Mouse (Mus musculus) frontal cortex, postnatal 25 days (tissue): ENCODE results near the gene Zzz3.
"Not testable (repeated sequence)": the region's sequence is repeated elsewhere in the genome, so short reads cannot be mapped to it uniquely, and the experiment has no call there.

Experiments used
- DNase-seq, 2 experiments: peaks; one replicate each; pipeline ENCODE4 v3.0.0; 2022; ENCODE audit warnings: low spot score in 2 of 2

The Zzz3 gene

GRCm38 (mm10) chr3:152401964-152402670 is 6.8 kb downstream of the Zzz3 start:
- no peak for DNase-seq

GRCm38 (mm10) chr3:152402671-152403066 is 7.4 kb downstream of the Zzz3 start:
- DNase-seq, result no peak

- DNase-seq, result no peak
Observed at GRCm38 (mm10) chr3:152403827-152404226, 8.6 kb downstream of the Zzz3 start.

GRCm38 (mm10) chr3:152405420-152405819 is 10.1 kb downstream of the Zzz3 start:
- no peak for DNase-seq

- DNase-seq, result no peak
Observed at GRCm38 (mm10) chr3:152405978-152406640, 10.8 kb downstream of the Zzz3 start.

GRCm38 (mm10) chr3:152410980-152411551 is 15.8 kb downstream of the Zzz3 start:
- DNase-seq, result no peak

- no peak for DNase-seq
Observed at GRCm38 (mm10) chr3:152412362-152412761, 17.1 kb downstream of the Zzz3 start.

GRCm38 (mm10) chr3:152428925-152429324 is 33.7 kb downstream of the Zzz3 start:
- no peak for DNase-seq

GRCm38 (mm10) chr3:152432677-152433076 is 37.4 kb downstream of the Zzz3 start:
- DNase-seq, result no peak

- DNase-seq, result no peak
Observed at GRCm38 (mm10) chr3:152435590-152435989, 40.3 kb downstream of the Zzz3 start.

- no peak for DNase-seq
Observed at GRCm38 (mm10) chr3:152438068-152438467, 42.8 kb downstream of the Zzz3 start.

GRCm38 (mm10) chr3:152442795-152443194 is 47.5 kb downstream of the Zzz3 start:
- no peak for DNase-seq

GRCm38 (mm10) chr3:152444114-152444513 is 48.8 kb downstream of the Zzz3 start:
- no peak for DNase-seq

- no peak for DNase-seq
Observed at GRCm38 (mm10) chr3:152446966-152447365, 51.7 kb downstream of the Zzz3 start.

- no peak for DNase-seq
Observed at GRCm38 (mm10) chr3:152453163-152453562, 57.9 kb downstream of the Zzz3 start.

GRCm38 (mm10) chr3:152457308-152458035 is 62.2 kb downstream of the Zzz3 start:
- DNase-seq, result no peak

GRCm38 (mm10) chr3:152458875-152459274 is 63.6 kb downstream of the Zzz3 start:
- not testable (repeated sequence) for DNase-seq

- no peak for DNase-seq
Observed at GRCm38 (mm10) chr3:152460802-152461201, 65.5 kb downstream of the Zzz3 start.

GRCm38 (mm10) chr3:152462038-152462547 is 66.8 kb downstream of the Zzz3 start:
- no peak for DNase-seq

- DNase-seq, result no peak
Observed at GRCm38 (mm10) chr3:152462900-152463299, 67.6 kb downstream of the Zzz3 start.

- DNase-seq, result no peak
Observed at GRCm38 (mm10) chr3:152464462-152464861, 69.2 kb downstream of the Zzz3 start.

GRCm38 (mm10) chr3:152465338-152465737 is 70.1 kb downstream of the Zzz3 start:
- DNase-seq, result no peak
